Mouse (Mus musculus) G1E (cell line): ENCODE data around the gene Adam19.

Experiments
- CTCF ChIP-seq: IDR thresholded peaks from 2 replicates; pipeline ENCODE4 v1.5.1; 2012; ENCODE audit warnings: low read depth, low read length, inconsistent platforms, mixed read lengths
- TAL1 ChIP-seq: conservative IDR thresholded peaks from 2 replicates; pipeline ENCODE4 v1.6.1; 2012; ENCODE audit warnings: low read depth, low read length, inconsistent platforms, mixed read lengths

DNA sequence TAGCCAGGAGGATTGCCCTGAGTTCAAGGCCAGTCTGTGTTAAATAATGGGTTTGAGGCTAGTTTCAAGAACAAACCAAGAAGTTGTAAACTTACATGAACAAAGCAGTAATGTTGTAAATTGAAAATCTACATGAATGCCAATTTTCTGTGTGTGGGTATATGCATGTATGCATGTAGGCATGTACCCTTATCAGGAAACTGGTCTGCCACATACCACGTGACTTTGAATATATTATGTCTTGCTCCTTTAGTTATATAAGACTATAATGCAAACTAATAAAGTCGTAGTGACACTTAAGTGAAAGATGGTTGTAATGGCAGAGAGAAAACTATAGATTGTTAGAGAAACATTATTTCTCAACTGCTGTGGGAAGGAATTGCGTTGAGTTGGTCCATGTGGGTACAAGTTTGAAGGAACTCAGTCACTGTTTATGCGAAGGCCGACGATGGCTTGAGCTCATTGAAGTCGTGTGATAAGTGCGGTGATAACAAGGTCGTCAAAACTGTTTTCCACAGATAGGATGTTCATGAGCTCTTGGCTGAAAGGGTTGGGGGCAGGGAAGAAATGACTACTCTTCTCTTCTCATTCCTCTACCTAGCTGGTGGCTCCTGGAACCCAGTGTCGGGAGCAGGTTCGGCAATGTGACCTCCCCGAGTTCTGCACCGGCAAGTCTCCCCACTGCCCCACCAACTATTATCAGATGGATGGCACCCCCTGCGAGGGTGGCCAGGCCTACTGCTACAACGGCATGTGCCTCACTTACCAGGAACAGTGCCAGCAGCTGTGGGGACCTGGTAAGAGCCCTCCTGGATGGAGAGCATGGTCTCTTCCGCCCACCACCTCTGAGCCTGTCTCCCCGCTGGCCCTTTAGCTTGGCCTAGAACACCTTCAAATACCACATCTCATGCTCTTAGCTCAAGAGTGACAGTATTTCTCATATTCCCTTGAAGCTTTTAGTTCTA, 75.5 kb downstream of the Adam19 start:
- no peak for TF ChIP-seq CTCF
- no peak for TF ChIP-seq TAL1
